33 mouse cellular contexts compared by ENCODE assay signal in genomic region chr2:147085937-147086336, GRCm38 (mm10). TPM values are rescaled to one million over a fixed set of nuclear protein-coding genes. Genes with fewer than 3 reads are reported as not detected.
DNase-seq lines count a peak whose midpoint lies in the region; ATAC-seq and TF ChIP-seq lines count a peak whose summit lies in the region.
"Had no signal": no experiment of that assay in that cellular context is flagged by ENCODE, and none has a peak within 500 bp of the region (broad histone marks: within the 10 kb centered on the region; RNA-seq: fewer than 3 reads in every experiment).

No protein-coding gene starts in this region.

- 6% methylated on average over 6 of the region's 6 CpGs for WGBS in forebrain, postnatal 0 days
- 4% methylated on average over 6 of the region's 6 CpGs for WGBS in forebrain, embryonic 13.5 days
- 3% methylated on average over 6 of the region's 6 CpGs for WGBS in midbrain, embryonic 11.5 days
- WGBS in midbrain, embryonic 15.5 days = 5% methylated on average over 6 of the region's 6 CpGs

- no peak overlapping the region for H3K9ac ChIP-seq in forebrain, postnatal 0 days
- H3K9ac ChIP-seq in forebrain, embryonic 13.5 days = no peak overlapping the region
- H3K9ac ChIP-seq in midbrain, embryonic 11.5 days (ENCODE audit: low read length) = no peak overlapping the region
- H3K9ac ChIP-seq in midbrain, embryonic 15.5 days = no peak overlapping the region
- H3K9ac ChIP-seq: liver, embryonic 12.5 days; liver, postnatal 0 days; neural tube, embryonic 13.5 days had no signal

- no peaks in the 10 kb centered on the region for H3K9me3 ChIP-seq in forebrain, postnatal 0 days (ENCODE audit: low read length)
- no peaks in the 10 kb centered on the region for H3K9me3 ChIP-seq in forebrain, embryonic 13.5 days (replicated peaks)
- H3K9me3 ChIP-seq in midbrain, embryonic 11.5 days (ENCODE audit: control insufficient read depth, low read length) = no peaks in the 10 kb centered on the region
- H3K9me3 ChIP-seq in midbrain, embryonic 15.5 days = no peaks in the 10 kb centered on the region
- H3K9me3 ChIP-seq: hindbrain, embryonic 10.5 days; liver, embryonic 12.5 days; neural tube, embryonic 13.5 days had no signal

- TF ChIP-seq CTCF in forebrain, postnatal 0 days (IDR thresholded peaks at IDR 0.05; ENCODE audit: low read depth) = no peak

- ATAC-seq in forebrain, postnatal 0 days = no peak
- ATAC-seq in forebrain, embryonic 13.5 days = no peak
- no peak for ATAC-seq in midbrain, embryonic 11.5 days (ENCODE audit: low FRiP score)
- no peak for ATAC-seq in midbrain, embryonic 15.5 days (replicated peaks)
- ATAC-seq: hindbrain, embryonic 16.5 days; liver, embryonic 12.5 days; liver, postnatal 0 days had no signal

- H3K27ac ChIP-seq in forebrain, postnatal 0 days (ENCODE audit: low read depth, low read length) = no peak overlapping the region
- no peak overlapping the region for H3K27ac ChIP-seq in forebrain, embryonic 13.5 days
- no peak overlapping the region for H3K27ac ChIP-seq in midbrain, embryonic 11.5 days (ENCODE audit: low read depth, low read length)
- H3K27ac ChIP-seq in midbrain, embryonic 15.5 days = no peak overlapping the region
- H3K27ac ChIP-seq: hindbrain, embryonic 10.5 days; kidney, postnatal 0 days; liver, embryonic 12.5 days; neural tube, embryonic 13.5 days had no signal

- peak; percentile 41 for DNase-seq in forebrain, postnatal 0 days
- peak; percentile 88 for DNase-seq in midbrain, embryonic 11.5 days (ENCODE audit: low spot score, missing footprints)
- DNase-seq in embryo, embryonic 11 days = peak; percentile 27
- peak; percentile 18 for DNase-seq in splenic B cell, adult 2 months (ENCODE audit: low read depth, low spot score)
- no peak for DNase-seq in adrenal gland, adult 18-20 months (ENCODE audit: low spot score in 2 of 2)
- DNase-seq: cerebellum, adult 11 months; cerebellum, adult 9-10 months; heart, postnatal 14 days; kidney, adult 8-10 months; lung, postnatal 36 days; right cerebral cortex, postnatal 4 days had no signal

- no peaks in the 10 kb centered on the region for H3K36me3 ChIP-seq in forebrain, postnatal 0 days (ENCODE audit: insufficient read depth)
- H3K36me3 ChIP-seq in forebrain, embryonic 13.5 days (ENCODE audit: poor library complexity, severe bottlenecking) = no peaks in the 10 kb centered on the region
- H3K36me3 ChIP-seq in midbrain, embryonic 11.5 days (ENCODE audit: control insufficient read depth, insufficient read depth, low read length) = no peaks in the 10 kb centered on the region
- no peaks in the 10 kb centered on the region for H3K36me3 ChIP-seq in midbrain, embryonic 15.5 days (replicated peaks)
- H3K36me3 ChIP-seq in splenic B cell, adult 2 months (ENCODE audit: control insufficient read depth, insufficient read depth, low read length, poor library complexity, severe bottlenecking) = no peaks in the 10 kb centered on the region
- H3K36me3 ChIP-seq: hindbrain, embryonic 10.5 days; liver, embryonic 12.5 days; neural tube, embryonic 13.5 days had no signal

- no peak overlapping the region for H3K4me2 ChIP-seq in forebrain, postnatal 0 days (ENCODE audit: low read depth)
- H3K4me2 ChIP-seq in forebrain, embryonic 13.5 days = no peak overlapping the region
- no peak overlapping the region for H3K4me2 ChIP-seq in midbrain, embryonic 11.5 days
- no peak overlapping the region for H3K4me2 ChIP-seq in midbrain, embryonic 15.5 days

- no peaks in the 10 kb centered on the region for H3K4me1 ChIP-seq in forebrain, postnatal 0 days (ENCODE audit: insufficient read depth)
- peaks cover 14% of the 10 kb centered on the region for H3K4me1 ChIP-seq in forebrain, embryonic 13.5 days
- peaks cover 8% of the 10 kb centered on the region for H3K4me1 ChIP-seq in midbrain, embryonic 11.5 days (ENCODE audit: control insufficient read depth, insufficient read depth, low read length)
- H3K4me1 ChIP-seq in midbrain, embryonic 15.5 days = peaks cover 15% of the 10 kb centered on the region

- H3K27me3 ChIP-seq in forebrain, postnatal 0 days (ENCODE audit: insufficient read depth, low read length) = peaks cover 68% of the 10 kb centered on the region
- peaks cover 81% of the 10 kb centered on the region for H3K27me3 ChIP-seq in forebrain, embryonic 13.5 days
- peaks cover 68% of the 10 kb centered on the region for H3K27me3 ChIP-seq in midbrain, embryonic 11.5 days (ENCODE audit: control insufficient read depth, insufficient read depth, low read length)
- H3K27me3 ChIP-seq in midbrain, embryonic 15.5 days (replicated peaks) = peaks cover 66% of the 10 kb centered on the region
- H3K27me3 ChIP-seq in splenic B cell, adult 2 months (ENCODE audit: control insufficient read depth, insufficient read depth, low read length, poor library complexity, severe bottlenecking) = peaks cover 4% of the 10 kb centered on the region

- no peak overlapping the region for H3K4me3 ChIP-seq in forebrain, postnatal 0 days (ENCODE audit: low read depth, low read length)
- H3K4me3 ChIP-seq in forebrain, embryonic 13.5 days = no peak overlapping the region
- no peak overlapping the region for H3K4me3 ChIP-seq in midbrain, embryonic 11.5 days (ENCODE audit: low read depth, low read length)
- no peak overlapping the region for H3K4me3 ChIP-seq in midbrain, embryonic 15.5 days

RNA-seq across cellular contexts. Expression of gene Nkx2-4, which starts 0.7 kb away (rescaled TPM):
- 4.3 and 10.1 TPM in 2 replicates for total RNA-seq in forebrain, postnatal 0 days (2014; rRNA removed)
- polyA plus RNA-seq in forebrain, postnatal 0 days (2015; fragmentation: Nextera tagmentation; extraction: Ambion mirVana) = 1.2 TPM in 1 of 2 replicates, not detected in the other
- polyA plus RNA-seq in forebrain, embryonic 13.5 days (2015; fragmentation: Nextera tagmentation; extraction: Ambion mirVana) = 0.10 and 0.46 TPM in 2 replicates
- 3.0 and 4.3 TPM in 2 replicates for polyA plus RNA-seq in midbrain, embryonic 11.5 days (2014; fragmentation: Nextera tagmentation; extraction: Ambion mirVana)
- polyA plus RNA-seq in midbrain, embryonic 15.5 days (2015; fragmentation: Nextera tagmentation; extraction: Ambion mirVana) = 2.4 and 3.8 TPM in 2 replicates
- total RNA-seq in adrenal gland, adult 18-20 months (2021) = not detected
- total RNA-seq: adrenal gland, postnatal 10 days; gastrocnemius, adult 8-10 months; gastrocnemius, postnatal 4 days; heart, adult 8-10 months; heart, postnatal 14 days; layer of hippocampus, postnatal 10 days; left cerebral cortex, adult 18-20 months; left cerebral cortex, postnatal 25 days; megakaryocyte, adult 5-6 weeks had no signal
- polyA plus RNA-seq: heart, embryonic 14.5 days; hindbrain, embryonic 10.5 days; hindbrain, embryonic 16.5 days; intestine, embryonic 16.5 days; kidney, postnatal 0 days; large intestine, adult 2 months; limb, embryonic 14.5 days; liver, embryonic 12.5 days; liver, postnatal 0 days; lung, embryonic 16.5 days; neural tube, embryonic 13.5 days; spleen, adult 2 months had no signal

Comparison
In these comparisons a context has a peak if more than half of its experiments do, and no peak if none do; other contexts are left out.
1. DNase-seq: peak in forebrain, postnatal 0 days (single experiment), midbrain, embryonic 11.5 days (single experiment), embryo, embryonic 11 days (single experiment) and splenic B cell, adult 2 months (single experiment); none in adrenal gland, adult 18-20 months (0 of 2).